Mouse (Mus musculus): ENCODE data around the gene Nop53. TPM values are rescaled to one million over a fixed set of nuclear protein-coding genes. Genes with fewer than 3 reads are reported as not detected.

Nop53 gene
- polyA plus RNA-seq, 1 experiment from 2014 or later = 139 TPM

GRCm38 (mm10) chr7:15972247-15972646 lies 26.4 kb upstream of the Nop53 start:
- Histone ChIP-seq H3K4me1 (replicated peaks; ENCODE audit: control insufficient read depth, insufficient read depth) (no peaks in the 10 kb centered on the region), H3K9ac (ENCODE audit: low read length) (no peak overlapping the region), H3K9me3 (ENCODE audit: control insufficient read depth, low read length) (no peaks in the 10 kb centered on the region), H3K27ac (replicated peaks) (no peak overlapping the region), H3K4me3 (ENCODE audit: low read depth, low read length) (no peak overlapping the region), H3K36me3 (ENCODE audit: control insufficient read depth, insufficient read depth, low read length) (peaks cover 17% of the 10 kb centered on the region), H3K4me2 (replicated peaks; ENCODE audit: low read depth) (no peak overlapping the region), H3K27me3 (ENCODE audit: control insufficient read depth, insufficient read depth, low read length) (no peaks in the 10 kb centered on the region)
- WGBS = 72% methylated on average over 25 of the region's 25 CpGs
- no peak for DNase-seq (ENCODE audit: low spot score)
- no peak; the same call in 1 of the 2 replicates for ATAC-seq (ENCODE audit: low FRiP score, low TSS enrichment)
- TF ChIP-seq EP300 (optimal IDR thresholded peaks at IDR 0.05) (no peak), CTCF (IDR thresholded peaks at IDR 0.05; ENCODE audit: low read depth) (no peak)

- DNase-seq (ENCODE audit: low spot score) (no peak), ATAC-seq (ENCODE audit: low FRiP score, low TSS enrichment) (no peak)
- Histone ChIP-seq H3K27ac (replicated peaks) (no peak overlapping the region), H3K4me1 (replicated peaks; ENCODE audit: control insufficient read depth, insufficient read depth) (no peaks in the 10 kb centered on the region), H3K4me2 (replicated peaks; ENCODE audit: low read depth) (no peak overlapping the region), H3K27me3 (ENCODE audit: control insufficient read depth, insufficient read depth, low read length) (no peaks in the 10 kb centered on the region), H3K36me3 (ENCODE audit: control insufficient read depth, insufficient read depth, low read length) (peaks cover 17% of the 10 kb centered on the region), H3K9ac (ENCODE audit: low read length) (no peak overlapping the region), H3K9me3 (ENCODE audit: control insufficient read depth, low read length) (no peaks in the 10 kb centered on the region), H3K4me3 (ENCODE audit: low read depth, low read length) (no peak overlapping the region)
- 91% methylated on average over 3 of the region's 3 CpGs for WGBS
- TF ChIP-seq CTCF (IDR thresholded peaks at IDR 0.05; ENCODE audit: low read depth) = peak; percentile 58
- TF ChIP-seq EP300 (optimal IDR thresholded peaks at IDR 0.05) = no peak
Observed at GRCm38 (mm10) chr7:15969674-15970073, 23.8 kb upstream of the Nop53 start.

- no peaks in the 10 kb centered on the region for H3K9me3 ChIP-seq (ENCODE audit: control insufficient read depth, low read length)
- 89% methylated on average over 8 of the region's 8 CpGs for WGBS
- no peak overlapping the region for H3K9ac ChIP-seq (ENCODE audit: low read length)
- TF ChIP-seq CTCF (IDR thresholded peaks at IDR 0.05; ENCODE audit: low read depth) (no peak), EP300 (optimal IDR thresholded peaks at IDR 0.05) (no peak)
- no peak for DNase-seq (ENCODE audit: low spot score)
- no peak for ATAC-seq (ENCODE audit: low FRiP score, low TSS enrichment)
- no peaks in the 10 kb centered on the region for H3K27me3 ChIP-seq (ENCODE audit: control insufficient read depth, insufficient read depth, low read length)
- no peak overlapping the region for H3K27ac ChIP-seq (replicated peaks)
- H3K4me2 ChIP-seq (replicated peaks; ENCODE audit: low read depth) = no peak overlapping the region
- no peak overlapping the region for H3K4me3 ChIP-seq (ENCODE audit: low read depth, low read length)
- no peaks in the 10 kb centered on the region for H3K4me1 ChIP-seq (replicated peaks; ENCODE audit: control insufficient read depth, insufficient read depth)
- H3K36me3 ChIP-seq (ENCODE audit: control insufficient read depth, insufficient read depth, low read length) = peaks cover 17% of the 10 kb centered on the region
Observed at GRCm38 (mm10) chr7:15968322-15968721, 22.4 kb upstream of the Nop53 start.

DNA sequence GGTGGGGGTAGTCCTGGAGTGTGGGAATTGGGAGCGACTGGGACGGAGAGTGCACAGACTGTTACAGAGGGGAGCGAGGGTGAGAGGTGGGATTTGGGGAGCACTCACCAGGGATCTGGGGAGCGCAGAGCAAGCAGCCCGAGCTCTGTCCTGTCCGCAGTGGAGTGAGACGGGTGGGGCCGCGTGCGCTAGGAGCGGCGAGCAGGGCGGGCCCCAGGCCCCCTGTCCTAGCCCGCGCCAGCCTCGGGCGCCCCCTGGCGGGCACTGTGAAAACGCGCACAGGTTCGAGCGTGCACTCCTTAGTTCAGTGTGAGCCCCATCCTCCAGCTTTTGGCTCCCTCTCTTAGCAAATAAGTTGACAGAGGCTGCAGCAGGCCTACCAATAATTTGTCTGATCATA lies 21.4 kb upstream of the Nop53 start, which contains the start of gene Ehd2:
Gene Ehd2, minus strand, starts transcription at position 256 of the 400 bp plus-strand sequence.
- Histone ChIP-seq H3K9ac (ENCODE audit: low read length) (peak within 1 kb of the TSS; percentile 69), H3K27me3 (ENCODE audit: control insufficient read depth, insufficient read depth, low read length) (no peaks in the 10 kb centered on the region), H3K4me1 (replicated peaks; ENCODE audit: control insufficient read depth, insufficient read depth) (peaks cover 4% of the 10 kb centered on the region; the same call in 1 of the 2 replicates), H3K9me3 (ENCODE audit: control insufficient read depth, low read length) (no peaks in the 10 kb centered on the region), H3K27ac (replicated peaks) (peak within 1 kb of the TSS; percentile 53; the same call in 1 of the 2 replicates), H3K4me2 (replicated peaks; ENCODE audit: low read depth) (peak within 1 kb of the TSS; percentile 59), H3K36me3 (ENCODE audit: control insufficient read depth, insufficient read depth, low read length) (peaks cover 7% of the 10 kb centered on the region), H3K4me3 (ENCODE audit: low read depth, low read length) (peak within 1 kb of the TSS; percentile 58)
- ATAC-seq (ENCODE audit: low FRiP score, low TSS enrichment) = peak; percentile 84
- WGBS = 3% methylated on average over 12 of the region's 22 CpGs
- DNase-seq (ENCODE audit: low spot score) = peak; percentile 71
- no peak for TF ChIP-seq EP300 (optimal IDR thresholded peaks at IDR 0.05)
- TF ChIP-seq CTCF (IDR thresholded peaks at IDR 0.05; ENCODE audit: low read depth) = peak; percentile 94

DNA sequence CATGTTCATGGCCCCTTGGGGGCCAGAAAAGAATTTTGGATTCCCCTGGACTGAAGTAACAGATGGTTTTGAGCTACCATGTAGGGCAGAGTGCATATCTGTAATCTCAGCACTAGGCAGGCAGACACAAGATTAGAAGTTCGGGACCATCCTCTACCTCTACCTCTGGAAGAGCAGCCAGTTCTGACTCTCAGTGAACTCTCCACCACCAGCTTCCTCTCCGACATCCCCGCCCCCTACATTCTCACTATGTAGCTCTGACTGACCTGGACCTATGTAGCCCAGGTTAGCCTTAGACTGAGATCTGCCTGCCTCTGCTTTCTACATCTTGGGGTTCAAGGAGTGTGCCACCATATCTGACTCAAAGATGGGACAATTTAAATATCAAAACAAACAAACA lies 20.6 kb upstream of the Nop53 start:
- Histone ChIP-seq H3K36me3 (ENCODE audit: control insufficient read depth, insufficient read depth, low read length) (no peaks in the 10 kb centered on the region; the same call in 1 of the 2 replicates), H3K4me1 (replicated peaks; ENCODE audit: control insufficient read depth, insufficient read depth) (peaks cover 4% of the 10 kb centered on the region), H3K9me3 (ENCODE audit: control insufficient read depth, low read length) (no peaks in the 10 kb centered on the region), H3K4me3 (ENCODE audit: low read depth, low read length) (peak overlapping the region; percentile 58), H3K9ac (ENCODE audit: low read length) (peak overlapping the region; percentile 69), H3K4me2 (replicated peaks; ENCODE audit: low read depth) (peak overlapping the region; percentile 59), H3K27me3 (ENCODE audit: control insufficient read depth, insufficient read depth, low read length) (no peaks in the 10 kb centered on the region), H3K27ac (replicated peaks) (0 out of 2 replicates have a peak overlapping the region, but pooled peaks have one; percentile 24)
- 50% methylated on average over 3 of the region's 3 CpGs for WGBS
- TF ChIP-seq EP300 (optimal IDR thresholded peaks at IDR 0.05) (no peak), CTCF (IDR thresholded peaks at IDR 0.05; ENCODE audit: low read depth) (no peak)
- no peak for DNase-seq (ENCODE audit: low spot score)
- ATAC-seq (ENCODE audit: low FRiP score, low TSS enrichment) = no peak

GRCm38 (mm10) chr7:15963798-15964652 lies 18.2 kb upstream of the Nop53 start:
- Histone ChIP-seq H3K27ac (replicated peaks) (peak overlapping the region; percentile 90), H3K27me3 (ENCODE audit: control insufficient read depth, insufficient read depth, low read length) (no peaks in the 10 kb centered on the region), H3K9me3 (ENCODE audit: control insufficient read depth, low read length) (no peaks in the 10 kb centered on the region), H3K4me3 (ENCODE audit: low read depth, low read length) (no peak overlapping the region), H3K36me3 (ENCODE audit: control insufficient read depth, insufficient read depth, low read length) (no peaks in the 10 kb centered on the region; the same call in 1 of the 2 replicates), H3K9ac (ENCODE audit: low read length) (no peak overlapping the region), H3K4me2 (replicated peaks; ENCODE audit: low read depth) (peak overlapping the region; percentile 21; the same call in 1 of the 2 replicates), H3K4me1 (replicated peaks; ENCODE audit: control insufficient read depth, insufficient read depth) (peaks cover 4% of the 10 kb centered on the region)
- ATAC-seq (ENCODE audit: low FRiP score, low TSS enrichment) (no peak), DNase-seq (ENCODE audit: low spot score) (no peak)
- WGBS = 73% methylated on average over 32 of the region's 32 CpGs
- TF ChIP-seq CTCF (IDR thresholded peaks at IDR 0.05; ENCODE audit: low read depth) = no peak
- no peak for TF ChIP-seq EP300 (optimal IDR thresholded peaks at IDR 0.05)
